Mouse (Mus musculus): ENCODE data around the gene Ints13.

Ints13 gene

DNA sequence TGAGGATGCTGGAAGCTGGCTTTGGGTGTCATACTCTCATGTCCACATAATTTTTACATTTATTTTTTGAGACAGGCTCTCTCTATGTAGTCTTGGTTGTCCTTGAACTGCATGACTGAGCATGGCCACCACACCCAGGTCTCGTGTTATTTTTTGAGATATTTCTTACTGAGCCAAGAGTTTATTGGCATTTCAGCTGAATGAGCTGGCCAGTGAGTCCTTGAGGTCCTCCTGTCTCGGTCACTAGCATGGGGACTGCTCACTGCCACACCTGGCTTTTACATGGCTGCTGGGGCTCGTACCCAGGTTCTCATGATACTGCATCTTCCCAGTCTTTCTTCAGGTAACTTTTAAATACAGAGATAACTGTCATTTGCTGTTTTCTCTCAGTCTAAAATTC, 37.2 kb downstream of the Ints13 start:
- DNase-seq (ENCODE audit: low read depth in 2 of 2, low spot score in 2 of 2): no peak

DNA sequence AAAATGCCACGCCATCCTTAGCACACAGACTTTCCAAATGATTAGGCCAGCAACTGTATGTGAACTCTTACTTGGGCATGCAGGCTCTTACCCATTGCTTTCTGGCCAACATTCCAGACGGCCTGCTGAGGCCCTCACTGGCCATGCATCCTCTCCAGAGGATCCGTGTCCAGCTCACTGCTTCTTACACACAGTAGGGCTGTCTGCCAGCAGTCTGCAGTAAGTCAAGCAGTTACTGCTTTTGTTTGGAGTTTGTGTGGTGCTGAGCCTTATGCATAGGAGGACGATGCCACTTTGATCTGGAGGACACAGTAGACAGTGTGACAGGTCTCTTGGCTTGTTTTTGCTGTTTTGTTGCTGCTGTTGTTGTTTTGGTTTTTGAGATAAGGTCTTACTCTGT, 39.0 kb downstream of the Ints13 start:
- no peak for DNase-seq (ENCODE audit: low read depth in 2 of 2, low spot score in 2 of 2)

DNA sequence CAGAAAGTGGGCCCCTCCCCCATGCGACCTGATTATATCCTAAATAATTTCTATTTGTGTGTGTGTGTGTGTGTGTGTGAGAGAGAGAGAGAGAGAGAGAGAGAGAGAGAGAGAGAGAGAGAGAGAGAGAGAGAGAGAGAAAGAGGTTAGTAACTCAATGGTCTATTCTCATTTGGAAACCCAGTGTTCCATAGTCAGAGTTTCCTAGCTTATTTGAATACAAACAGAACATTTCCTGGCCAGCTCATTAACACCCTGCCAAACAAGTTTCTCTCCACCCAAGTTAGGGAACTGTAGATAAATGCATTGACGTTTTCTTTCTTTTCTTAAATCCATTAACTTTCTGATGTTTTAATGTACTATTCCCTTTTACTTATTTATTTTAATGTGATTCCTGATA, 39.6 kb downstream of the Ints13 start:
- DNase-seq (ENCODE audit: low read depth in 2 of 2, low spot score in 2 of 2): no peak

DNA sequence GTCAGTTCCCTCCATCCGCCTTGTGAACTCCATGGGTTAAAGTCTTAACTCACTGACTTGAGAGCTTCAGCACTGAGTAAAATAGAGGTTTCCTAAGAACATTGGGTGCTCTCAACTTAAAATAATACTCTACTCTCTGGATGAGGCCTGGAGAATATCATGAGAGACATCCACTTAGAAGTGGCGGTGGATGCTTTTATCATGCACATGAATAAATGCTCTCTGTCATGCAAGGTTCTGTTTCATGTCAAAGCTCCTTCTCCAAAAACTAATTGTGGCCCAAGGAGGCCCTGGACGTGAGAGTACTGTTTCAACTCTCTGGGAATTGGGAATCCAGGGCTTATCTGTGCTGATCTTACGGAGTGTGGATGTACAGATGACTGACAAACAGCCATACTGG, 40.5 kb downstream of the Ints13 start:
- no peak for DNase-seq (ENCODE audit: low read depth in 2 of 2, low spot score in 2 of 2)

DNA sequence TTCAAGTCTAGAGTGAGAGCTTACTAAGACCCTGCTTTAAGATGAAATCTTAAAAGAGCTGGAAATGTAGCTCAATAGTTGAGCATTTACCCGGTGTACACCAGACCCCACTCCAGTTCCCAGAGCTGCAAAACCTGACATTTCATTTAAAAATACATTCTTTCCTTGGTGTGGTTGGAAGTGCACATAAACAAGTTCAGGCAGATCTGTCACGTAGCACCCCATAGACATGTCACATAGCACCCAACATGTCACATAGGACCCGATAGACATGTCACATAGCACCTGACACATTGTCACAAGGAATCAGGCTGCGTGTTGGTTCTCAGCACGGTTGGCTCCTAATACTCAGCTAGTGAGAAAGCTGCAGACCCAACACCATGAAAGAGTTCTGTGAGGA, 42.1 kb downstream of the Ints13 start:
- no peak for DNase-seq (ENCODE audit: low read depth in 2 of 2, low spot score in 2 of 2)

DNA sequence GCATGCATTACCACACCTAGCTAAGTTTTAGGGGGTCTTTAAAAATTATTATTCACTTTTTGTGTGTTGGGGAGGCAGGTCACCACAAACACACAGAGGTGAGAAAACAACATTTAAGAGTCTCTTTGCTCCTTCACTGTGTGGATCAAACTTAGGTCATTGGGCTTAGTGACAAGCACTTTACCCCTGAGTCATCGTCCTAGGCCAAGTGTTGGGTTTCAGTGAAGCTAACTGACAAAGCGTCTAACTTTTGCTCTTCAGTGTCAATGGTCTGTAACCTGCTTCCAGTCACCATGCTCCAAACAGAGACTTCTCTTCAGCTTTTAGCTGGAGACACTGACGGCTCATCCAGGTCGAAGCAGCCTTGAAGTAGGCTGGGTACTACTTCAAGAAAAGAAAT, 44.5 kb downstream of the Ints13 start:
- DNase-seq (ENCODE audit: low read depth in 2 of 2, low spot score in 2 of 2): no peak

DNA sequence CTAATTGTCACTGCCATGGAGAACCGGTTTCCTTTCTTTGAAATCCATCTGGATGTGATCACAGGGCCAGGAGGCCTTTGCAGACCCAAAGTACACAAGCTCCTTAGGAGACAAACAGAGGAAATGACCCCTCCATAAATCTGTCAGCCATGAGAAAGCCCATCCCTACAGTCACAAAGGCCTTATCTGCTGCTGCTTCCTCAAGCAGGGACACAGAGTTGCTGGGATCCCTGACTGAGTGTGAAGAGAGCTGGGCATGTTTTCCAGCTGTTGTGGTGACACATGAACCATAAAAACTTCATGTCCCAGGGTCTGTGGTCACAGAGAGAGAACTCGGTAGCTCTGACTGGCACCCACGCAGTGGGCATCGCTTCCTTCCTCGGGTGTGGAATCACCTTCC, 46.9 kb downstream of the Ints13 start:
- DNase-seq (ENCODE audit: low read depth in 2 of 2, low spot score in 2 of 2): no peak

DNA sequence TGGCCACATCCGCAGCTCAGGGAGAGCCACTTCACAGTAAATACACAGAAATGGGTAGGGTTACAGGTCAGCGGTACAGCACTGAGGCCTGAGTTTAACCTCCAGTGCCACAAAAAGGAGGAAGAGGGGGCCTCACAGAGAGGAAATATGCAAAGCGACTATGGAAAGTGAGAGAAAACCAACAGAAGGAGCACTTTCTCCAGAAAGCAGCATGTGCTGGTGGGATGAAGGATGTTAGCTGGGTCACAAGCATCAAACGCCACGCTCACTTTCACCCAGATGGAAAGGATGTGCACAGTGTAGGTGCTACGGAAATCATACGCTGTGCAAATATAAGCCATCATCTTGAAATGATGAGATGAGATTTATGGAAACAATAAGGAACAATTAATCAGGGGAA, 47.3 kb downstream of the Ints13 start:
- DNase-seq (ENCODE audit: low read depth in 2 of 2, low spot score in 2 of 2): no peak

DNA sequence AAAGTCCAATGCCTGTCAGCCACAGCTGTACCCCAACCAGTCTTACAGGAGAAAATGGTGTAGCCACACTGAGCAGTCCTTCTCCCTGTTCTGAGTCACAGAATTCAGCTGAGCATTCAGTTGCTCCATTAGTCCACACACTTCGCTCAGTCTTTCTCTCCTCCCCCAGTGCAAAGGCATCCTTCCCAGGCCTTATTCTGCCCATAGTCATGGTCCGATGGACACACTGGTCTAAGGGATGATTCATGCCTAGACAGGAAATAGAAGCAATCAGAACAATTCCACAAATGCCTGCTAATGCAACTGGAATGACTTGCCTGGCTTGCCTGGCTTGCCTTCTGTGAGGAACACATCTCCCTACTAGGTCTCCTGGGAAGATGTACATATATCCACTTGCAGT, 50.1 kb downstream of the Ints13 start:
- no peak for DNase-seq (ENCODE audit: low read depth in 2 of 2, low spot score in 2 of 2)

DNA sequence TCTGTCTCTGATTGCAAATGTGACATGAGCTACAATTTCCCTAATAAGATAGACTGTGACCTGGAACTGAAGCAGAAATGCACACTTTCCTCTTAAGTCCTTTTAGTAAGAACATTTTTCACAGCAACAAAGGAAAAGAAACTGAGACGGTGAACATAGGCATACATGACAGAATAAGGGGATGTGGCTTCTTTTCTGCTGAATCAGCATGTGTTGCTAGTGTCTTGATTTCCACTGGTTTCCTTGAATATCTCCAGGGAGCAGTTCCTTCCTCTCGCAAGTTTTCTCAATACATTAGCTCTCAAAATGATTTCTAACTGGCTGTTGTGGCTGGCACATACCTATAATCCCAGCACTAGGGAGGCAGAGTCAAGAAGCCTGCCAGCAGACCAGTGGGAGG, 52.1 kb downstream of the Ints13 start:
- DNase-seq (ENCODE audit: low read depth in 2 of 2, low spot score in 2 of 2): no peak

DNA sequence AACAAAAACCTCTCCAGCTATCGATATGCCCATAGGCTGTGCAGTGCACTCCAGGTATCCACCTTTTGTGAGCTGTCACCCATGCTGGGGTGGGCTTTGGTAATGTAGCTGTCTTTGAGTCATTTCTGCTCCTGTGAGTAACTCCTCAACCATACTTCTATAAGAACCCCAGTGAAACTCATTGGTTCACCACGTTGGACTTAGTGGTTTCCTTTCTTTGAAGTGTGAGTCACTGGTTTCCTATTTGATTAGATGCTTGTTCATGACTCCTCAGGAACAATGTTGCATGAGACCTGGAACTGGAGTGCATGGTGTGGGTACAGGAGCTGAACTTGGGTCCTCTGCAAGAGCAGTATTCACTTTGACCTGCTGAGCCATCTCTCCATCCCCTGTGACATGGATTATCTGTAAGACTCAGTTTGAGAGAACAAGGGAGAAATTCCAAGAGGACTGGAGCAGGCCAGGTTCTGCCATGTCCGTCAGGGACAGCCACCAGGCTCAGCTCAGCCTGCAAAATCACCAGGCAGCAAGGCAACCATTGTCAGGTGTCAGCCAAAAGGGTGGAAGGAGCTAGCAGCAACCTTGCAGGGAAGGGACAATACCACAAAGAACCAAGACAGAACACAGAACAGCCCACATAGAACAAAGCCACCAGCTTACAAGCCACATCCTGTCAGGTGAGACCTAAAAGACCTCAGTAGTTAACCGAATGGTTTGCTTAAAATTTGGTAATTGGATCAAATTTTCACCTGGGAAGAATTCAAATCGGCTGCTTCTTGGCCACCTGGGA, 56.0 kb downstream of the Ints13 start:
- DNase-seq (ENCODE audit: low read depth in 2 of 2, low spot score in 2 of 2): peak; percentile 31 to 41

DNA sequence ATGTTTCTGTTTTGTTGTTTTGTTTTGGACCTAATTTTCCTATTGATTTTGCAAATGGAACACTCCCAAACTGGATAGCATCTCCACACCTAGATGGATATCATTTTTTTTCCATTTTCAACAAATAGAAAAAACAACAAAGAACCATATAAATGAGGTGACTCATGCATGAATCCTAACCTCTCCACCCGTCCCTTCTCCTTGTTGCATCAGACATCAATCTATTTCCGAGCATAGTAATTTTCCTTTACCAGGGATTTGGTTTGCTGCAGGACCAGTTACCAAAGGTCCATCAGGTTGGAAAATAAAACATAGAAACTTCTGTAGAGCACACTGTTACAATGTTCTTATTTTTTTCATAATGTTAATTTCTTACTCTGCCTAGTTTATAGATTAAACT, 58.6 kb downstream of the Ints13 start:
- no peak for DNase-seq (ENCODE audit: low read depth in 2 of 2, low spot score in 2 of 2)

DNA sequence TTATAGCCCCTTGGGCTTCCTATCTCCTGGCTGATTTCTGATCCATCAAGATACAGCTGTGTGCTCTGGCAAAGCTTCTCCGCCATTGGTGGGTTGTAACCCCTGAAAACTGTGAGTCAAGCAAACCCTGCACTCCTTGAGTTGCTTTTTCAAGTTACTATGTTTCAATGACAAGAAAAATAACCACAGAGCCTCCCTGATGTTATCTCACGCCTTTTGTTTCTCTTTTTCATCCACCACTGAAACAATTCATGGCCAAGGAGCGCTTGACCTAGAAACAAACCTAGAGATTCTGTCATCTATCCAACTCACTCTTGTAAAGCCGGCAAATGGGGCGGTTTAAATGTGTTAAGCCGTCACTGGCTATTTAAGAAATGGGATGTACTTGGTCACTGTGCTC, 61.7 kb downstream of the Ints13 start:
- no peak for DNase-seq (ENCODE audit: low read depth in 2 of 2, low spot score in 2 of 2)

DNA sequence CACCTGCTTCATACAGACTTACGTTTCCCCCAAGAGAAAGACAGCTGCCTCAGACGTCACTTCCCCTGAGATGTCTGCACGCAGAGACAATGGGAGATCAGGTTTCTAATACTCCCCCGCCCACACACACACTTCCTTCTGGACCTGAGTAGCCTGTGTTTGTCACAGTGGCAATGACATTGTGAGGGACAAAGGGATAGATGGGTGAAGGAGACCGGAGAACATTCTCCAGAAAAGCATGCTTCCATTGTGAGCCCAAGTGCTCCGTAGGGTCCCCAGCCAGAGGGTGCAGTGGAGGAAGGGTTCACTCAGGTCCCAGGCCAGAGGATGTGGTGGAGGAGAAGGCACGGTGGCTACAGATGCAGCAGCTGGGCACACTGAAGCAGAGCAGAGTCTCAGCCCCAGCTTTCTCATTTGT, 63.1 kb downstream of the Ints13 start:
- DNase-seq (ENCODE audit: low read depth in 2 of 2, low spot score in 2 of 2): no peak

DNA sequence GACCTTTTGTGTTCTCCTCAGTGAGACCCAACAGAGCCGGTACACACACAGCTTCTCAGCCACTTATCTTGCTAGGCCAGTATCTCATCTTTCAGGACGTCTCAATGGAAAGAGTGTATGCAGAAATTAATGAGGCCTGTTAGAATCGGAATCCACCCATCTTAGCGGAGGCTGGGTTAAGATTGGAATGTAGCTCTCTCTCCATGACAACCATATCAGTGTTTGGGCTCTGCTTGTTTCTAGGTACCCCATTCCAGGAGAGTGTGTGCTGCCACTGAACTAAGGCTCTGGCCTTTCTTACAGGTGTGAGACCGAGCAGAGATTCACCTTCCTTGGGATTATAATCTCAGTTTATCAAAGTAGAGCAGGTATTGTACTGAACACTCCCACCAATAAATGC, 63.7 kb downstream of the Ints13 start:
- DNase-seq (ENCODE audit: low read depth in 2 of 2, low spot score in 2 of 2): no peak

DNA sequence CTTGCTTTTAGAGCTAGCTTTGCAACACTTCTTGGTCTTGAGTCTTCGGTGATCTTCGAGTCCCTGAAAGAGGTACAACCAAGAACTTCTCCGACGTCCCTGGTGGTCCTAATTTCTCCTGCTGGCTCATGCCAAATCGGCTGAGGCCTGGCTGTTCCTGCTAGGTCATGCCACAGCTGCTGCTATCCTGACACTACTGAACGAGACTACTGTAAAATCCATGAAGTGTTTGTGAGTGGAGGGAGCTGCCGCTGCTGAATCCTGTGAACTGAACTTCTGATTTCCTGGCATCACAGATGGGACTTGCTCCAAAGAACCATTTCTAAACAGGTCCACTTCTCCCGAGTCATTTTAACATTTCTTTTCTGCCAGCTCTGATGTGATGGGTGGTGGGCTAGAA, 64.3 kb downstream of the Ints13 start:
- DNase-seq (ENCODE audit: low read depth in 2 of 2, low spot score in 2 of 2): no peak

DNA sequence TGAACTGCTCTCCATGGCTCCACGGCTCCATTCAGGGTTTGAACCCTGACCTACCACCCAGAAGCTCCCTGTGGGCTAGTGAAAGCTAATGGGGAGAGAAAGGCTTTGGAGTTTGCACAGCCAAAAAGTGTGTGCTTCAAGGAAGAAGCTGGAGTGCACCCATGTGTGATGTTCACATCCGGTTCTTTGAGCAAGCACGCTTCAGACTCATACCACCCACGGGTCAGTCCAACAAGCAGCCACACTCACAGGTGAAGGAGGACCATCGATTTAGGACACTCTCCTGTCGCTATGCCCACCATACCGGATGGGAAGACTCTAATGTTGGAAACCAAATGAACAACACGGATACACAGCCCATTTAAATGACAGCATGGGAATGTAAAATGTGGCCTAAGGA, 66.1 kb downstream of the Ints13 start:
- no peak for DNase-seq (ENCODE audit: low read depth in 2 of 2, low spot score in 2 of 2)

DNA sequence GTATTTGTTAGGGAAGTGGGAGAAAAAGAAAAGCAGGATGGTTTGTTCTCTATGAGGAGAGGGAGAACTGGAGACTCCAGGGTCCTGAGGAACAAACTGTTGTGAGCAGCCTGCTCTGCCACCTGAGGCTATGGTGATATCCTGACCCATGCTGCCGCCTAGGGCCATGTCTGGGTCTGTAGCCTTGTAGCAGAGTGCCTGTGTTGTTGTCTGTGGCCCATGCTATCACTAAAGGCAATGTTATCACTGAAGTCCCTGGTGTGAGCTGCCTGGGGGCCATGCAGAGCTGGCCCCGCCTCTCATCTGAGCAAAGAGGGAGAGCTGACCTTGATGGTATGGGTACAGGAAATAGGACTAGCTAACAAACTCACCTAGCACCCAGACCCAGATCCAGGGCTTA, 67.7 kb downstream of the Ints13 start:
- no peak for DNase-seq (ENCODE audit: low read depth in 2 of 2, low spot score in 2 of 2)

DNA sequence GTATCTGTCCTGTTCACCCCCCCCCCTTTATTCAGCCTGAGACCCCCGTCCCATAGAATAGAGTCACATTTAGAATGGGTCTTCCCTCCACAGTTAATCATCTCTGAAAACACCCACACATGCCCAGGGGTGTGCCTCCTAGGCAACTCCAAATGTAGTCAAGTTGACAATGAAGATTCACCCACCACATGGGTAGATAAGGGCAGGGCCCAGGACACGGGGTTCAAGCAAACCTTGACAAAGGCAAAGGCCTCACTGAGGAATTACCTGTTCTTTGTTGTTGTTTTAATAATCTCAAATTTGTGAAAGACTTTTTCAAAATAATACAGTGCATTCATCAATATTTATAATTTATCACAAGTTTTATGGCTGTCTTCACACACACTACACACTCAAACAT, 73.2 kb downstream of the Ints13 start:
- DNase-seq (ENCODE audit: low read depth in 2 of 2, low spot score in 2 of 2): no peak

DNA sequence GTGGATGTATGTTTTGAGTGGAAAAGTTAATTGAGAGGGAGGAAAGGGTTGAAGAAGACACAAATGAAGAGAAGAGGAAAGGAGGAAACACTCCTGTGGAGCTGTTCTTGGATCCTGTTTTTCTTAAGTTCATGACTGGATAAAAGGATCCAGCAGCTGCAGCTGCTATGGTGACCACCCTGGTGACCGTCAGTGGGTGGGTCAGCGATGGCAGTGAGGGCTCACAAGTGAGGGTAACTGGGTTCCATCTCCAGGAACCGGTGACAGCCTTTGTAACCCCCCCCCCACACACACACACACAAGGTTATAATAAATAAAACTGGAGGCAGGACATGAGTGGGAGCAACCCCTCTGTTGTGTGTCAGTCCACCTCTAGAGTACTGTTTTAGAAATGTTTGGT, 74.8 kb downstream of the Ints13 start:
- no peak for DNase-seq (ENCODE audit: low read depth in 2 of 2, low spot score in 2 of 2)

DNA sequence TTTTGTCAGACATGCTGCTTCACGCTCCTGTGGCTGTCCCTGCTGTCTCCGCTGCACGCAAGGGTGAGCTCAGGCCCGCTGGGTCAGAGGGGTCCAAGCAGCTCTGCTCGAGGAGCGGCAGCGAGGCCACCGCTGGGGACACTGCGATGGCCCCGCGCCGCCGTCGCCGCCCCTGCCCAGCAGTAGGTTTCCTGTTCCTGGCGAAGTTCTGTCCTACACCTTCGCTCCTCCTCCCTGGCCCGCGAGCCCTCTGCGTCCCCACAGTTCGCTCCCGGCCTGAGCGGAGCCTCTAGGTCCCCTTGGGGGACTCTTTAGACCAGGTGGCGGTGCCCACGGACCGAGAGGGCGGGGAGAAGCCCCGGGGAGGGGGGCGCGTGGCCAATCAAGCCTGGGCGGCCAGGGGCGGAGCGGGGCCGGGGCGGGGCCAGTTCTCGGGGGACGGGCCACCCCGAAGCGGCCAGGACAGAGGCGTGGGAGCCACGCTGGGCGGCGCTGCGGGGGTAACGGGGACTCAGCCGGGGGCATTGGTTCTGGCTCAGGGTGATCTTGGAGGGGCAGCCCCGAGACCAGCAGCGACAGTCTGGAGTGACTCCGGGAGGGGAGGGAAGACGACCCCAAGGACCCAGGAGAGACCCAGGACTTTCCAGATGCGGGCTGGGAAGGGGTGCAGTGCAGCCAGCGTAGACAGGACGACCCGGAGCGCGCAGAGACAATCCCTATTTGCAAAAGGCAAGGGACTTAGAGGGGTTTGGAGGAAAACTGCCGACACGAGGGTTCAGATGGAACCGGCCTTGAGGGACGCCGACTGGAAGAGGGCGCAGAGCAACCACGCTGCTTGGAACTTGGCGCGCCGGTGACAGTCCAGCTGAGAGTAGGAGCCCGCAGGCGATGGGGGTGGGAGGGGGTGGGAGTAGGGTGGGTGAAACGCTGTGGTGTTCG, 75.5 kb downstream of the Ints13 start, which contains the start of gene Itpr2:
TSS of gene Itpr2 (minus strand) at position 358 of the 939 bp plus-strand sequence.
- peak; percentile 44 to 61 for DNase-seq (ENCODE audit: low read depth in 2 of 2, low spot score in 2 of 2)

DNA sequence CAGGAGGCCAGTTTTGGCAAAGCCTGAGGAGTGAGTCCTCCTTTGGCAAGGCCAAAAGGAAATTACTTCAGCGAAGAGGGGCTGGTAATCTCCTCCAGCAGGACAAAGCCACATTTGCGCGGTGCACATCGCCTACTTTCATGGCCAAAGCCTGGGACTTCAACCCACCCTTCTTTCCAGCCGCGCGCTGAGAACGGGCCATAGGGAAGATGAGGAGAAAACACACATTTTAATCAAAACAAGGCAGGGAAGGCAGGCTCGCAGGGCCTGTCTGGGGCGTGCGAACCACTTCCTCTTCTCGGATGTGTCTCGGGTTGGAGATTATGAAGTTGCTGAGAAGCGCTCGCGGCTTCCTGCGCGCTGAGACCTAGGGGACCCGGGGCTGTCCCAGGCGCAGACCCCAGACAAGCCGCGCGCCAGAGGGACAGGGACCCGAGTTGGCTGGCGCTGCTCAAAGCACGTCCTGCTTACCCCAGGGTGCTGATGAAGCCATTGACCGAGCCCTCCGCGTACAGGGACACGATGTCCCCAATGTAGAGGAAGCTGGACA, 76.2 kb downstream of the Ints13 start:
- peak; percentile 49 to 70 for DNase-seq (ENCODE audit: low read depth in 2 of 2, low spot score in 2 of 2)

Data from CD8-positive naive resting alpha-beta T cell, adult 2 months (primary cell).